Mouse (Mus musculus): ENCODE measurements at regions not wholly inside any gene's neighbourhood (a gene's known extent, or its start where the extent isn't known, plus 50 kb on each side); places are given as distances from the start of the nearest gene placed in this dataset.

DNA sequence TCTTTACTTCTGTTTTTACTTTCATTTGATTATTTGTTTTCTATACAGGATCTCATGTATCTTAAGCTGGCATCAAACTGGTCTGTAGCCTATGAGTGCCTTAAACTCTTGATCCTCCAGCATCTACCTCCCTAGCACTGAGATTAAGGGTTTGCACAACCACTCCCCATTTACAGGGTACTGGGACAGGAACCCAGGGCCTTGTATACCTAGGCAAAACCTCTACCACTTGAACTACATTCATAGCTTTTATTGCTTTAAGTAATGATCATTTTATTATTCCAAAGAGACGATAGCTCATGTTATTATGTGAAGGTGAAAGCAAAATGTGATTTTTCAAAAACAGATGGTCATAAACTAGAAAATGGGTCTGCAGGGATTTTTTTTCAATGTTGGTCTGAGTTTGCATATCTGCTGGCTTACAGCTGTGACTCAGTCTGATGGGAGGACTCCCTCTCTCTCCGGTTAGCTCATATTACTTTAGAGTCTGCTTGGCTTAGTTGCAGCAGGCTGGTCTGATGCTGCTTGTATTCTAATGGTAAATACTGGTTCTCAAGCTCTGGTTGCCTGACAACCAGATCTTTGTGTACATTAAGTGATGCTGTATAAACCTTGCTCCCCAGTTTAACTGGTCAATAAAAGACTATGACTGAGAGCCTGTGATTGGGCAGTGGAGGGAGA is 735.5 kb downstream of the Tmem132b start:
- Histone ChIP-seq H3K27ac (ENCODE audit: low read depth, low read length) (no peak overlapping the region), H3K4me1 (replicated peaks; ENCODE audit: control insufficient read depth, insufficient read depth, low read length) (no peaks in the 10 kb centered on the region), H3K9me3 (ENCODE audit: control insufficient read depth, low read length) (no peaks in the 10 kb centered on the region), H3K4me2 (no peak overlapping the region), H3K4me3 (ENCODE audit: low read depth, low read length) (no peak overlapping the region), H3K9ac (ENCODE audit: low read depth, low read length) (no peak overlapping the region), H3K27me3 (replicated peaks; ENCODE audit: control insufficient read depth, insufficient read depth, low read length) (no peaks in the 10 kb centered on the region), H3K36me3 (ENCODE audit: control insufficient read depth, insufficient read depth, low read length) (no peaks in the 10 kb centered on the region)
- 69% methylated on average over 2 of the region's 2 CpGs for WGBS
- DNase-seq (ENCODE audit: low spot score) (no peak), ATAC-seq (replicated peaks; ENCODE audit: low FRiP score) (no peak)

DNA sequence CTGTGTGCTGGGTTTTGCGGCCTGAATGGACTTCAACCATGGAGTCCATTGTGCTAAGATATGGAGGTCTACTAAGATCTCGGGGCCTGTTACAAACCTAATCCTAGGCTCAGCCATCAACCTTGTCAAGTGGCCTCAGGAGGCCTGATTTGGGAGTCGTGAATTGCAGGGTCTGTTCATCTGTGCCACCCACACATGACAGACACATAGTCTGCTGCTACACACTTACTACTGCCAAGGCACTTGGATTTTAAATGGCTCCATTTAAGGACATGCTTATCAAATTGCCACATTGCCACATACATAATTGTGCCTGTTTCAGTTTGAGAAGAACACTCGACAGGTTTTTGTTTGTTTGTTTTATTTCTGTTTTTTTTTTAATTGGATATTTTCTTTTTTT is 737.0 kb downstream of the Tmem132b start:
- no peaks in the 10 kb centered on the region; the same call in 1 of the 2 replicates for H3K9me3 ChIP-seq (ENCODE audit: control insufficient read depth, low read length)
- no peak overlapping the region for H3K9ac ChIP-seq (ENCODE audit: low read depth, low read length)
- no peak overlapping the region for H3K4me2 ChIP-seq
- WGBS = 81% methylated on average over 4 of the region's 4 CpGs
- no peaks in the 10 kb centered on the region for H3K4me1 ChIP-seq (replicated peaks; ENCODE audit: control insufficient read depth, insufficient read depth, low read length)
- no peak overlapping the region for H3K27ac ChIP-seq (ENCODE audit: low read depth, low read length)
- ATAC-seq (replicated peaks; ENCODE audit: low FRiP score) (no peak), DNase-seq (ENCODE audit: low spot score) (no peak)
- no peaks in the 10 kb centered on the region for H3K36me3 ChIP-seq (ENCODE audit: control insufficient read depth, insufficient read depth, low read length)
- no peak overlapping the region for H3K4me3 ChIP-seq (ENCODE audit: low read depth, low read length)
- H3K27me3 ChIP-seq (replicated peaks; ENCODE audit: control insufficient read depth, insufficient read depth, low read length) = no peaks in the 10 kb centered on the region

DNA sequence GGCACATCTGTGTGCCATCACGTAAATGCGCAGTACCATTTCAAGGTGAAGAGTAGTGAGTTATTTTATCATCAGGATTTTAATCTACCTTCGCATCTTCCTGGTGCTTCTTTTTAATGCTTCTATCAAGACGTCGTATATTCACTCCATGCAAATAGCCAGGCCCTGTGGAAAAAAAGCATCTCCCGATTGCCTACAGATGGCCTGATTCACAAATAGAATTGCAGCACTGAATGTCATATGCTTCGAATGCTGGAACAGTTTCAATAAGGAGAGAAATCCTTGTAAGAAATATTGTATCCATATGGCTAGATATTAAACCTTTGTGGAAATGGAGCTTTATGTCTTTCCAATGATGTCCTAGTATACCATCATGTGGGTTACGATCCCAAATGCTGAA is 742.7 kb downstream of the Tmem132b start:
- 89% methylated on average over 8 of the region's 8 CpGs for WGBS
- Histone ChIP-seq H3K36me3 (ENCODE audit: control insufficient read depth, insufficient read depth, low read length) (no peaks in the 10 kb centered on the region), H3K4me3 (ENCODE audit: low read depth, low read length) (no peak overlapping the region)

DNA sequence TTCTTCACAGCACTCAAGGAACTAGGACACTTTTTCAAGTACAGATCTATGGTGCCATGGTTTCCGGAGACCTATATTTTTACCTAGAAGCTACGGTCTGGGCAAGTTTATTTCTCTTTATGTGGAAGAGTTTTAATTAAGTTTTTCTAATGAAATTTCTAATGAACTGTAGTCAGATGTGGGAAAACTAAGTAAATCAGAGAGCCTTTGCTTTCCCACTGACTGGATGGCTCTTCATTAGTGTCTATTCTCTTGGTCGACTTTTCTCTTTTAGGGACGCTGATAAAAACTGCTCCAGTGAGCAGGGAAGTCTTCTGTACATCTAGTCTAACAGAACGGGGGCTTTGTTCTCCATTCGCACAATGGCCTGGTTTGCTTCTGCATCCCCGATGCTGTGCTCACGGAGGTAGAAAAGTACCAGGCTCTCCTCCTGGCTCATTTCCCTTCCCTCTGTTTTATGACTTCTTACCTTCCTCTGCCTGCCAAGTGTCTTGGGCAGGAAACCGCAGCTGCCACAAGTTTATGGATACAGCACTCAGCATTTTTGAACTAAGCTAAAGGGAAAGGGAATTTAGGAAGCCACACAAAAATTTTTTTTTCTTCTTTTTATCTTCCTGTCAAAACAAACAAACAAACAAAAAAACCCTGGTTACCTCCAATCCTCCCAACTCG is 749.6 kb downstream of the Tmem132b start:
- 43% methylated on average over 10 of the region's 10 CpGs for WGBS
- H3K36me3 ChIP-seq (ENCODE audit: control insufficient read depth, insufficient read depth, low read length) = no peaks in the 10 kb centered on the region
- H3K9me3 ChIP-seq (ENCODE audit: control insufficient read depth, low read length) = no peaks in the 10 kb centered on the region
- no peaks in the 10 kb centered on the region for H3K4me1 ChIP-seq (replicated peaks; ENCODE audit: control insufficient read depth, insufficient read depth, low read length)
- DNase-seq (ENCODE audit: low spot score) = no peak
- no peak overlapping the region for H3K27ac ChIP-seq (ENCODE audit: low read depth, low read length)
- H3K4me3 ChIP-seq (ENCODE audit: low read depth, low read length) = no peak overlapping the region
- no peak overlapping the region for H3K9ac ChIP-seq (ENCODE audit: low read depth, low read length)
- no peaks in the 10 kb centered on the region for H3K27me3 ChIP-seq (replicated peaks; ENCODE audit: control insufficient read depth, insufficient read depth, low read length)
- H3K4me2 ChIP-seq = no peak overlapping the region
- no peak for ATAC-seq (replicated peaks; ENCODE audit: low FRiP score)

More for the DNA sequence above, 742.7 kb downstream of the Tmem132b start:
- Histone ChIP-seq H3K4me1 (replicated peaks; ENCODE audit: control insufficient read depth, insufficient read depth, low read length) (no peaks in the 10 kb centered on the region), H3K9me3 (ENCODE audit: control insufficient read depth, low read length) (no peaks in the 10 kb centered on the region; the same call in 1 of the 2 replicates), H3K4me2 (no peak overlapping the region), H3K27me3 (replicated peaks; ENCODE audit: control insufficient read depth, insufficient read depth, low read length) (no peaks in the 10 kb centered on the region), H3K9ac (ENCODE audit: low read depth, low read length) (no peak overlapping the region), H3K27ac (ENCODE audit: low read depth, low read length) (no peak overlapping the region)
- ATAC-seq (replicated peaks; ENCODE audit: low FRiP score) (no peak), DNase-seq (ENCODE audit: low spot score) (no peak)

DNA sequence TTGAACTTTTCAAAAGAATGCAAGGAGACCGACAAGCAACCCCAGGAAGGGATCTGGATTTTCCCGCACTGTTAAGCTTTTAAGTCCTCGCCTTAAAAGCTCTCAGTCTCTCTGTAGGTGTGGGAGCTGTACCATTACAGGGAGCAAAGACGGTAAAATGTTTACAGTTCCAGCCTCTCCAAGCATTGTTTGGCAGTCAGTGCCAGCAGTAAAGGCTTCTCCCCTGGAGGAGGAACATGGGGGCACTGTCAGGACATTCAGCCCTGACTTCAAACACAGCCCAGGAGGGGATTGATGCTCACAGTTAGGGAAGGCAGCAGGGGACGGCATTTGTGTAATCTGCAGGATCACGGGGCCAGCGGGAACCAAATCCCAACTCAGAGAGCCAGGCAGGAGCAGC is 750.2 kb downstream of the Tmem132b start:
- no peaks in the 10 kb centered on the region for H3K9me3 ChIP-seq (ENCODE audit: control insufficient read depth, low read length)
- no peaks in the 10 kb centered on the region for H3K27me3 ChIP-seq (replicated peaks; ENCODE audit: control insufficient read depth, insufficient read depth, low read length)
- no peaks in the 10 kb centered on the region for H3K36me3 ChIP-seq (ENCODE audit: control insufficient read depth, insufficient read depth, low read length)
- no peaks in the 10 kb centered on the region for H3K4me1 ChIP-seq (replicated peaks; ENCODE audit: control insufficient read depth, insufficient read depth, low read length)
- WGBS = 11% methylated on average over 7 of the region's 7 CpGs
- H3K4me3 ChIP-seq (ENCODE audit: low read depth, low read length) = no peak overlapping the region
- H3K27ac ChIP-seq (ENCODE audit: low read depth, low read length) = no peak overlapping the region
- no peak overlapping the region for H3K4me2 ChIP-seq
- DNase-seq (ENCODE audit: low spot score) = no peak
- no peak for ATAC-seq (replicated peaks; ENCODE audit: low FRiP score)
- no peak overlapping the region for H3K9ac ChIP-seq (ENCODE audit: low read depth, low read length)

DNA sequence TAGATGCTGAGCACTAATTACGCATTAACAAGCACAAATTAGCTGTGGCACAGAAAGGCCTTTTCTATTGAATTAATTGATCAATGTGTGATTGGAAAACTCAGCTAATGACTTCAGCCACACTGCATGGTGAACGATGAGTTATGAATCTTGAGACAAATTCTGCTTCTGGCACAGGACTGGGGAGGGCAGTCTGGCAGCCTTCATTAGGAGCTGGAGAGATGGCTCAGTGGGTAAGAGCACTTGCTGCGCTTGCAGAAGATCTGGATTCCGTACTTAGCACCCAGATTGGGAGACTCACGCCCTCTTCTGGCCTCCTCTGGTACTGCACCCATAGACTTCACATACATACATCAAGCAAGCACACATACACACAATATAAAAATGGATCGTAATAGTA is 793.3 kb downstream of the Tmem132b start:
- 71% methylated on average over 6 of the region's 6 CpGs for WGBS
- no peak for ATAC-seq (replicated peaks; ENCODE audit: low FRiP score)
- H3K36me3 ChIP-seq (ENCODE audit: control insufficient read depth, insufficient read depth, low read length) = no peaks in the 10 kb centered on the region

DNA sequence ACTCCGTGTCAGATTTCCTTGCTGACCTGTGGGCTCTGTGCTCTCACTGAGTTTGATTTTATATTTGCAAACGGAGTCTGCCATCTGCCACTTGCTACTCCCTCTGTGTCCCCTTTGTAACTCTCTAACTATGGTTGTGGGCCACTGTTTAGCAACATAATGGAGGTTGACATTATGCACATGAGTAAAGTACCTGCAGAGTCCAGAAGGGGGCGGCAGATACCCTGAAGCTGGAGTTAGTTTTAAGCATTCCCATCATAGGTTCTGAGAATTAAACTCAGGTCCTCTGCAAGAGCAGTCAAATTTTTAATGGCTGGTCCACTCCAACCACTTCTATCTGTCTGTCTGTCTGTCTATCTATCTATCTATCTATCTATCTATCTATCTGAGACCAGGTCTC is 796.7 kb downstream of the Tmem132b start:
- ATAC-seq (replicated peaks; ENCODE audit: low FRiP score) (no peak), DNase-seq (ENCODE audit: low spot score) (no peak)
- Histone ChIP-seq H3K4me1 (replicated peaks; ENCODE audit: control insufficient read depth, insufficient read depth, low read length) (no peaks in the 10 kb centered on the region), H3K9ac (ENCODE audit: low read depth, low read length) (no peak overlapping the region), H3K4me3 (ENCODE audit: low read depth, low read length) (no peak overlapping the region), H3K27me3 (replicated peaks; ENCODE audit: control insufficient read depth, insufficient read depth, low read length) (no peaks in the 10 kb centered on the region), H3K36me3 (ENCODE audit: control insufficient read depth, insufficient read depth, low read length) (no peaks in the 10 kb centered on the region), H3K4me2 (no peak overlapping the region), H3K9me3 (ENCODE audit: control insufficient read depth, low read length) (0 out of 2 replicates have a peak, but pooled peaks cover 2% of the 10 kb centered on the region), H3K27ac (ENCODE audit: low read depth, low read length) (no peak overlapping the region)
- WGBS = 29% methylated on average over 3 of the region's 3 CpGs

More for the DNA sequence above, 793.3 kb downstream of the Tmem132b start:
- Histone ChIP-seq H3K27ac (ENCODE audit: low read depth, low read length) (no peak overlapping the region), H3K4me1 (replicated peaks; ENCODE audit: control insufficient read depth, insufficient read depth, low read length) (no peaks in the 10 kb centered on the region), H3K27me3 (replicated peaks; ENCODE audit: control insufficient read depth, insufficient read depth, low read length) (no peaks in the 10 kb centered on the region), H3K4me3 (ENCODE audit: low read depth, low read length) (no peak overlapping the region), H3K9me3 (ENCODE audit: control insufficient read depth, low read length) (peaks cover 2% of the 10 kb centered on the region; the same call in 1 of the 2 replicates), H3K4me2 (no peak overlapping the region), H3K9ac (ENCODE audit: low read depth, low read length) (no peak overlapping the region)
- DNase-seq (ENCODE audit: low spot score) = no peak

DNA sequence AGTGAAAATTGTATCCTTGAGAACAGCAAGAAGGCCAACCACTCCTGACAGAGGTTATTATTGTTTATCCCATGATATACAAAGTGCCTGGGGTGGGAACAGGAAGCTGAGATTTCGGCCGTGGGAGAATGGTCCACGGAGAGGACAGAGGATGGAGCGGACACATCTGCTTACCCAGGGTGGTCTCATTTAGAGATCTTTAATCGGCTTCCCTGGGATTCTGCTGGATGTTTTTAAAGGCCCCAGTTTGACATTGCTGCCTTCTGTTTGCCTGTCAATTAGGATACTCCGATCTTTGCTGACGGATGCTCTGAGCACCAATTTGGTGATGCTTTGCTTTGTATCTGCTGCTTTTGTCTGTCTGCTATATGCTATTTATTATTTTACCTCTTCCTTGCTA is 803.5 kb downstream of the Tmem132b start:
- H3K27ac ChIP-seq (ENCODE audit: low read depth, low read length) = no peak overlapping the region
- H3K9ac ChIP-seq (ENCODE audit: low read depth, low read length) = no peak overlapping the region
- H3K9me3 ChIP-seq (ENCODE audit: control insufficient read depth, low read length) = no peaks in the 10 kb centered on the region
- H3K4me3 ChIP-seq (ENCODE audit: low read depth, low read length) = no peak overlapping the region
- H3K4me2 ChIP-seq = no peak overlapping the region
- no peaks in the 10 kb centered on the region for H3K36me3 ChIP-seq (ENCODE audit: control insufficient read depth, insufficient read depth, low read length)
- no peak for DNase-seq (ENCODE audit: low spot score)
- no peaks in the 10 kb centered on the region for H3K27me3 ChIP-seq (replicated peaks; ENCODE audit: control insufficient read depth, insufficient read depth, low read length)
- no peaks in the 10 kb centered on the region for H3K4me1 ChIP-seq (replicated peaks; ENCODE audit: control insufficient read depth, insufficient read depth, low read length)
- ATAC-seq (replicated peaks; ENCODE audit: low FRiP score) = no peak
- WGBS = 70% methylated on average over 7 of the region's 7 CpGs
